Mouse (Mus musculus): ENCODE results near the gene Dhodh. TPM values are rescaled to one million over a fixed set of nuclear protein-coding genes. Genes with fewer than 3 reads are reported as not detected.

Dhodh gene
- total and polyA plus RNA-seq, 3 experiments, result 19.9 to 24.9 (median 20.1) TPM

GRCm38 (mm10) chr8:109585652-109586051 lies 22.8 kb downstream of the Dhodh start:
- DNase-seq, result no peak

- no peak for DNase-seq
Observed at GRCm38 (mm10) chr8:109584830-109585229, 23.6 kb downstream of the Dhodh start.

GRCm38 (mm10) chr8:109584293-109584692 lies 24.2 kb downstream of the Dhodh start:
- DNase-seq, result no peak

- peak; percentile 55 for DNase-seq
Observed at GRCm38 (mm10) chr8:109578900-109579301, 29.6 kb downstream of the Dhodh start, which contains the start of gene Hp. Gene Hp (minus strand): TSS chr8:109579172.

- no peak for DNase-seq
Observed at GRCm38 (mm10) chr8:109576311-109576710, 32.2 kb downstream of the Dhodh start.

- no peak for DNase-seq
Observed at GRCm38 (mm10) chr8:109571139-109571538, 37.3 kb downstream of the Dhodh start.

- DNase-seq, result peak; percentile 99
Observed at GRCm38 (mm10) chr8:109565498-109566333, 42.8 kb downstream of the Dhodh start, which contains the start of the genes Dhx38 and Txnl4b. Gene Dhx38 (minus strand): TSS chr8:109565861. Gene Txnl4b (plus strand): TSS chr8:109565892.

GRCm38 (mm10) chr8:109564766-109565165 lies 43.7 kb downstream of the Dhodh start:
- DNase-seq, result no peak

- DNase-seq, result no peak
Observed at GRCm38 (mm10) chr8:109563881-109564280, 44.6 kb downstream of the Dhodh start.

- no peak for DNase-seq
Observed at GRCm38 (mm10) chr8:109551663-109552062, 56.8 kb downstream of the Dhodh start.

- DNase-seq, result no peak
Observed at GRCm38 (mm10) chr8:109544049-109544448, 64.4 kb downstream of the Dhodh start.

- no peak for DNase-seq
Observed at GRCm38 (mm10) chr8:109542748-109543519, 65.5 kb downstream of the Dhodh start.

GRCm38 (mm10) chr8:109542165-109542564 lies 66.3 kb downstream of the Dhodh start:
- DNase-seq, result no peak

Other genes with a start within 250 kb of the Dhodh start
- gene Pmfbp1, start 114.6 kb downstream of the Dhodh start, total RNA-seq (2021), result not detected
- not detected in 2 replicates for gene Pmfbp1, start 114.6 kb downstream of the Dhodh start, polyA plus RNA-seq (2012; rRNA removed)
- gene Dhx38, start 42.8 kb downstream of the Dhodh start, total RNA-seq (2021), result 10 to 100 TPM; 22.2 to 23.4 TPM
- 13.3 and 15.0 TPM in 2 replicates for gene Dhx38, start 42.8 kb downstream of the Dhodh start, polyA plus RNA-seq (2012; rRNA removed)
- 10 to 100 TPM; 12.5 to 13.3 TPM for gene Txnl4b, start 42.8 kb downstream of the Dhodh start, total RNA-seq (2021)
- gene Txnl4b, start 42.8 kb downstream of the Dhodh start, polyA plus RNA-seq (2012; rRNA removed), result 2.4 and 4.2 TPM in 2 replicates
- 100 to 1,000 TPM; 158 to 462 TPM for gene Hp, start 29.5 kb downstream of the Dhodh start, total RNA-seq (2021)
- gene Hp, start 29.5 kb downstream of the Dhodh start, polyA plus RNA-seq (2012; rRNA removed), result 81.5 and 171 TPM in 2 replicates
- gene Pkd1l3, start 5.8 kb upstream of the Dhodh start, total RNA-seq (2021), result under 1 TPM; 0.17 to 0.24 TPM
- 0.08 TPM in 2 replicates for gene Pkd1l3, start 5.8 kb upstream of the Dhodh start, polyA plus RNA-seq (2012; rRNA removed)
- gene Ist1, start 84.6 kb upstream of the Dhodh start, total RNA-seq (2021), result 10 to 100 TPM; 72.7 to 89.3 TPM
- gene Ist1, start 84.6 kb upstream of the Dhodh start, polyA plus RNA-seq (2012; rRNA removed), result 20.5 and 26.6 TPM in 2 replicates
- gene Zfp821, start 96.9 kb upstream of the Dhodh start, total RNA-seq (2021), result 10 to 100 TPM in 1 of 2 experiments, 1 to 10 TPM in 1; 8.6 to 12.1 TPM
- 6.6 and 9.0 TPM in 2 replicates for gene Zfp821, start 96.9 kb upstream of the Dhodh start, polyA plus RNA-seq (2012; rRNA removed)
- gene Atxn1l, start 129.1 kb upstream of the Dhodh start, total RNA-seq (2021), result 10 to 100 TPM; 38.5 to 45.5 TPM
- 8.8 and 9.8 TPM in 2 replicates for gene Atxn1l, start 129.1 kb upstream of the Dhodh start, polyA plus RNA-seq (2012; rRNA removed)
- gene Ap1g1, start 169.9 kb upstream of the Dhodh start, total RNA-seq (2021), result 10 to 100 TPM; 76.3 to 91.7 TPM
- gene Ap1g1, start 169.9 kb upstream of the Dhodh start, polyA plus RNA-seq (2012; rRNA removed), result 11.1 and 17.1 TPM in 2 replicates

Data from adrenal gland, adult 2 months (tissue).